Mouse (Mus musculus) c-Kit-positive CD71-negative TER-119-negative erythroid progenitor cells, embryonic 14.5 days (primary cell): ENCODE data around the gene Ctdnep1.
"Not testable (repeated sequence)": the region's sequence is repeated elsewhere in the genome, so short reads cannot be mapped to it uniquely, and the experiment has no call there.

Source experiments
- DNase-seq: peaks from one replicate; pipeline ENCODE4 v3.0.0-alpha.2; 2013; ENCODE audit warnings: low read depth

Ctdnep1 gene

GRCm38 (mm10) chr11:69950807-69951459, 30.0 kb upstream of the Ctdnep1 start:
- no peak for DNase-seq

GRCm38 (mm10) chr11:69952274-69952673, 28.7 kb upstream of the Ctdnep1 start:
- DNase-seq: no peak

GRCm38 (mm10) chr11:69953267-69953915, 27.6 kb upstream of the Ctdnep1 start:
- DNase-seq: no peak

- not testable (repeated sequence) for DNase-seq
These were observed 25.3 kb upstream of the Ctdnep1 start for GRCm38 (mm10) chr11:69955618-69956017.

- DNase-seq: no peak
These were observed 24.7 kb upstream of the Ctdnep1 start for GRCm38 (mm10) chr11:69956218-69956617.

GRCm38 (mm10) chr11:69960616-69961015, 20.3 kb upstream of the Ctdnep1 start:
- DNase-seq: no peak

- DNase-seq: no peak
These were observed 19.1 kb upstream of the Ctdnep1 start for GRCm38 (mm10) chr11:69961841-69962240.

GRCm38 (mm10) chr11:69964650-69965270, 16.2 kb upstream of the Ctdnep1 start, which contains the start of gene Cldn7:
Cldn7 (plus strand) TSS chr11:69964779.
- no peak for DNase-seq

GRCm38 (mm10) chr11:69965271-69966005, 15.5 kb upstream of the Ctdnep1 start:
- DNase-seq: no peak

GRCm38 (mm10) chr11:69966006-69966859, 14.7 kb upstream of the Ctdnep1 start:
- DNase-seq: no peak

GRCm38 (mm10) chr11:69966860-69967517, 14.0 kb upstream of the Ctdnep1 start:
- DNase-seq: no peak

- DNase-seq: no peak
These were observed 12.2 kb upstream of the Ctdnep1 start for GRCm38 (mm10) chr11:69968793-69969192.

GRCm38 (mm10) chr11:69970222-69970621, 10.7 kb upstream of the Ctdnep1 start:
- no peak for DNase-seq

GRCm38 (mm10) chr11:69970775-69971174, 10.2 kb upstream of the Ctdnep1 start:
- DNase-seq: no peak

GRCm38 (mm10) chr11:69974907-69975306, 6.0 kb upstream of the Ctdnep1 start:
- DNase-seq: no peak

GRCm38 (mm10) chr11:69976271-69976670, 4.7 kb upstream of the Ctdnep1 start:
- DNase-seq: no peak

- no peak for DNase-seq
These were observed 1.1 kb upstream of the Ctdnep1 start for GRCm38 (mm10) chr11:69979827-69980195.

GRCm38 (mm10) chr11:69980196-69981140, 488 bp upstream of the Ctdnep1 start:
- DNase-seq: peak; percentile 98

- no peak for DNase-seq
These were observed 1.3 kb downstream of the Ctdnep1 start, which contains the start of gene Elp5 for GRCm38 (mm10) chr11:69982225-69982624. Elp5 (minus strand) TSS chr11:69982517.

- no peak for DNase-seq
These were observed 1.9 kb downstream of the Ctdnep1 start for GRCm38 (mm10) chr11:69982877-69983276.
